Mouse (Mus musculus): ENCODE results near the gene Cnga3.
A peak's percentile ranks its signal among the peaks of the same experiment; 100 is the strongest.

Gene Cnga3

GRCm38 (mm10) chr1:37214144-37214543, at the start of gene Cnga3:
TSS of gene Cnga3 (plus strand) at chr1:37214434.
- no peak for DNase-seq

DNA sequence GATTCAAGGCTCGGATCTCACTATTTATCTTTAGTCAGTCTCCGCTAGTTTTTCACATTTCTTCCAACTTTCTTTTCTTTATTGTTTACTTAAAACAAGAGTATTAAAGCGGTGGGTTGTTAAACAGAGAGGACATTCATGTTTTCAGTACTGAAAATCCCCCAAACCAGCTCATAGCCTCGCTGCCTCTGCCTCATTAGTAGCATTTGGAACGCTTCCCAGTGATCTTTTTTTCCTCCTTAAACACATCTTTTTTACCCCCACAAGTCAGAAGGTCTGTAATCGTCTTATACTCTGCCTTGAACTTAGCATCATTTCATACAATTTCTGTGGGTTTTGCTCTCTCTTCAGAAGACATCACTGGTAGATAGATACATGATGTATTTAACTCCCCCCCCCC, 48.2 kb upstream of the Cnga3 start:
- no peak for DNase-seq

DNA sequence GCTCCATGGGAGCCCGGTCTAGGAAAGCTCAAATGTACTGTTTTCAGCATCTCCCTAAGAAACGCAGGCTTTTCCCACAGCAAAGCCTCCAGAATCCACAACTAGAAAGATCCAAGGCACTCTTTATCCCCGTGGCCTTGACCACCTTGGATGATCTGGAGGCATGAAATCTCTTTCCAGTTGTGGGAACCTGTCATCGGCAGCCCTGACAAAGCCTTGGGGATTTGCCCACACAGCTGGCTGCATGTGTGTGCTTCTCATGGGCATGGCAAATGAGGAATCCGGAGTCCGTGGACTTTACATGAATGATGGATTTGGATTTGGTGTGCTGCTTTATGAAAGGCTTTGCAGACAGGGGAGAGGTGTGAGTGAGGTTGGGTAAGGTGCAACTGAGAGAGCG, 46.3 kb upstream of the Cnga3 start:
- DNase-seq = no peak

DNA sequence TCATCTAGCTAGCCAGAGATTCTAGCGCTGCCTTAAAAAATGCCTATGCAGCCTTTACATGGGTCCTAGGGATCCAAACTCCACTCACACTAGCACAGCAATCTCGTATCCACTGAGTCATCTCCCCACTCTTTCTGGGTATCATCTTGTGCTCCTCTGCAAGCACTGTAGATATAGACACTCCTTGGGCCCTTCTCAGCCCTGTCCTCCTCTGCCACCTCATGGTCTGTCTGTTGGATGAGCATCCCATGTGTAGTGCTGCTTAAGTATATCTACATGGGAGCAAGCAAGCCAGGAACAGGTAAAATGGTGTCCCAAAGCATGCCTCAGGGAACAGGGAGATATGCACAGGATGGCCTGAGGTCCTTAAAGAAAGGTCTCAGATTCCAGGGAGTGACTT, 36.4 kb upstream of the Cnga3 start:
- no peak for DNase-seq

DNA sequence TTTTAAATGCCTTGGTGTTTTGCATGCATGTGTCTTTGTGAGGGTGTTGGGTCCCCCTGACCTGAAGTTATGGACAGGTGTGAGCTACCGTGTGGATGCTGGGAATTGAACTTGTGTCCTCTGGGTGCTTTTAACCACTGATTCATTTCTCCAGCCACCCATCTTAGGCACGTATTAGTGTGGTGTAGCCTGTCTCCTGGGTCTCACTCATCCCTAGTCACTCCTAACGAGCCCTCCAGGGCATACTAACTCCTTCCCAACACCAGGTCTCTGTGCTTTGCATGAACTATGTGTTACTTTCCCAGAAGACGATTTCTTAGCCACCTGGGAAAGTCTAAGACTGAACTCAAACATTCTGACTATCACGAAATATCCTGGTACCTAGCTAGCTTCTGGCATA, 34.4 kb upstream of the Cnga3 start:
- no peak for DNase-seq

- no peak for DNase-seq
Measured at GRCm38 (mm10) chr1:37187050-37187449, 27.2 kb upstream of the Cnga3 start.

GRCm38 (mm10) chr1:37194607-37195006, 19.6 kb upstream of the Cnga3 start:
- DNase-seq = no peak

GRCm38 (mm10) chr1:37201406-37201805, 12.8 kb upstream of the Cnga3 start:
- DNase-seq = no peak

DNA sequence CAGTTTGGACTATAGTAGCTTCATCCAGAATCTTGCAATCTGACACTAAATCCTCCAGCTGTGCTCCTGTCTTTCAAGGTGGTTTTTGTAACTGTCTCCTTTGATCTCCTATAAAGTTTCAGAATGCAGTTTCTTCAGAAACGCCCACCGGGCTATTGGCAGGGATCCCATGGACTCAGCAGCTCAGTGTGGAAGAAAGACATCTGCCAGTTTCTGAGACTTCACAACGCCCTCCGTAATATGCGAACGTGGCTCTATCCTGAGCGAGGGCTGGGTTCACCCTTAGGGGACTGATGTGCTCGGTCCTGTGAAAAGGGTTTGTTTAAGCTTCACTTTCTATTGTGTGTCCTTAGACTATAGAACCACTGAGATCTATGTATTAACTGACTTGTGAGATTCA, 6.5 kb upstream of the Cnga3 start:
- DNase-seq = no peak

DNA sequence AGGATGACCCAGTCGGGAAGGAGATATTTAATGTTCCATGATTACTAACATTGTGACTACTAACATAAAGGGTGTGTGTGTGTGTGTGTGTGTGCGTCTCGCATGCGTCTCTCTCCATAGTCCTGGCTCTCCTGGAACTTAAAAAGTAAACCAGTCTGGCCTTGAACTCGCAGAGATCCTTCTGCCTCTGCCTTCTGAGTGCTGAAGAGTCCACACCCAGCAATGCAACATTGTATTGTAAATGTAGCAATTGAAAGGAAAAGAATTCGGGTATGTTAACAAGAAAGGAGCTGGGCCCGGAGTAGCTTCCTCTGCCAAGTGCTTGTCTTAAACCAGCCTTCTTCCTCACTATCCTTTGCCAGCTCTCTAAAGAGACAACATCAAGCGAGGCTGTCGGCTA, 1.9 kb upstream of the Cnga3 start:
- no peak for DNase-seq

DNA sequence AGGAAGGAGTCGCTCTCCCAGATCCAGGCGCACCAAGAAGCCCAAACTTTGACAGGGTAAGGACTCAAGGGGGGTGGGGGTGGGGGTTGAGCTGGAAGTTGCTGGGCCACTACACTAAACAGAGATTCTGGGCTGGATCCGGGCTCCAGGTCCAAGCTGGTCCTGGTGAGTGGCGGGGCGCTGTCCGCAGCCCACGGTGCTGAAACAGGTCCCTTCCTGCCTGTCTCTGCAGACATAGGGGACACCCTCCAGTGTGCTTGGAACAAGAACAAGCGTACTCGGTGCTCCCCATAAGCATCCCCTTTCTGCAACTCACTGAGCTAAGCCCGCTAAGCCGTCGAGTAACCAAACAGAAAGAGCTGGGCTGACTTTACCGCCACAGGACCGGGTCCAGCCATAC, 4.2 kb downstream of the Cnga3 start:
- DNase-seq = peak; percentile 46

DNA sequence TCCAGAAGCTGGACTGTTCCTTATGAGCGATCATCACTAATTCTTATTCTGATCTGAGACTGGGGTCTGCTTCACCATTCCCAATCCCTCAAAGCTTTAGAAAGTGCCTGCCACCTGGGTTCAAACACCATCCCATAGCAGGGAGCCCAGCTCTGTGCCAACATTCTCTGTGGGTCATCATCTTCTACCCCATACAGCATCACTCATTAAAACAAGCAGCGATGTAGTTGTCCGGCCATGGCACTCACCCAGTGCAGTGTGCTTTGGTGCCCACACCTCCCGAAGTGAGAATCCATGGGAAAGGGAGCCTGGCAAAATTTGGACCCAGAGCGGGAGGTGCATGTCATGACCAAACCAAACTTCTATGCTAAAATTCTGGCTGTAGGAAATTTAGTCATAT, 5.4 kb downstream of the Cnga3 start:
- no peak for DNase-seq

GRCm38 (mm10) chr1:37220134-37220907, 6.1 kb downstream of the Cnga3 start:
- DNase-seq = no peak

GRCm38 (mm10) chr1:37222002-37222401, 7.8 kb downstream of the Cnga3 start:
- DNase-seq = no peak

DNA sequence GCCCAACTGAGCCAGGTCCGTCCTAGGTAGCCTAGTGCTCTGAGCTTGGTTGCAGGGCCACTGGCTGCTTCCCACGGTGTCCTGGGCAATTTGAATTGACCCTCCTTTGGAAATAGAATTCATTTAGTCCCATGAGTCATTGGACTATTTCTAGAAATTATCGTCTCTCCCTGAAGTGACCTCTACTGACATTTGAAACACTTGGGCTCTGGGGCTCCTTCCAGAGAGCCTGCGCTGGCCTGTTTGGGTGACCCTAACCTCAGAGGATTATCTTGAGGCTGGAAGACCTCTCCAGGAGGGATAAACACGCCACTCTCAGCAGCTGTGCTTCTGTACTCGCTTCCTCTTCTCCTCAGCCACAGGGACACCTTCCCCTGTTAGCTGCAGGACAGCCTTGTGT, 16.2 kb downstream of the Cnga3 start:
- DNase-seq = no peak

GRCm38 (mm10) chr1:37231295-37231701, 17.1 kb downstream of the Cnga3 start:
- DNase-seq = no peak

GRCm38 (mm10) chr1:37239045-37239635, 24.9 kb downstream of the Cnga3 start:
- DNase-seq = no peak

DNA sequence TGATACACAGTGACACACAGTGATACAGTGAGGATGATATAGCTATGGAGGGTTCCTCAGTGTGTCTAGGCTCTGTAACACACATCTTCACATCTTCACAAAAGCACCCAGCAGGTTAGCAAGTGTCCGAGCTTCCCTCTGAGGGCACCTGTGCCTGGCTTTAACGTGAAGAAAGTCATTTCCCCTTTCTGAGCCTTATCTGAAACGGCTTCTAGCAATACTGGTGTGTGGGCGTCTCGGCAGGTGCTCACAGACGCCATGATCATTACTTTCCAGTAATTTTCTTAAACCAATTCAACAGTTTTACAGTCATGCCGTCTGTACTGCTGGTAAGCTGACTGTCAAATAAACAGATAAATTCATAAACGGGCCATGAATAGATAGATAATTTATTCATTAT, 28.0 kb downstream of the Cnga3 start:
- no peak for DNase-seq

GRCm38 (mm10) chr1:37246476-37246875, 32.2 kb downstream of the Cnga3 start:
- no peak for DNase-seq

- DNase-seq = no peak
Measured at GRCm38 (mm10) chr1:37248406-37248805, 34.2 kb downstream of the Cnga3 start.

DNA sequence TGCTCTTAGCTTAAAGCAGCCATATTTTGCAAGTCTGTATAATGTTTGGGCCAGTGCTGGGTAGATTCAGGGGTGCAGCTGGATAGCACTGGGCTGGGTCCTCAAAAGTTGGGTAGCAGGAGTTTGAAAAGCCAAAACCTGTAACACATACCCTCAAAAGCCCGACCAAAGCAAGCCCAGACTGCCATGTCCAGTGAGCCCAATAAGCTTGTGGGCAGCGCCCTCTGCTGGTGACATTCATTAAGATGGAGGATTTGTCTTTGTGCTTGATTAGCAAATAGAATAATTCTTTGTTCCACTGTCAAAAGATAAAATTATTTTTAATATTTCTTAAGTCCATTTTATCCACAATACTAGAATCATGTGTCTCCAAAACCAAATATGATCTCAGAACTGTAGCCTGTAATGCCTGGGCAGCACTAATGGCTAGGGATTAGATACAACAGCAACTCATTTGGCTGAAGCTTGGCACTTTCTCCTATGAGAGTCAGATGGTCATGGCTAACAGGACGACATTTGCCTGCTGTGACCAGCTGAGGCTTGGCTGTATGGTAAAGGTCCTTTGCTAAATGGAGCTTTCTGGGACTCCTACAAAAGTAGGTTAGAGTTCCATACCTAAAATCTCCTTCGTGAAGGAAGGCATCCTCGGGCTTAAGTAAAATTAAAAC, 36.5 kb downstream of the Cnga3 start:
- DNase-seq = peak; percentile 86

DNA sequence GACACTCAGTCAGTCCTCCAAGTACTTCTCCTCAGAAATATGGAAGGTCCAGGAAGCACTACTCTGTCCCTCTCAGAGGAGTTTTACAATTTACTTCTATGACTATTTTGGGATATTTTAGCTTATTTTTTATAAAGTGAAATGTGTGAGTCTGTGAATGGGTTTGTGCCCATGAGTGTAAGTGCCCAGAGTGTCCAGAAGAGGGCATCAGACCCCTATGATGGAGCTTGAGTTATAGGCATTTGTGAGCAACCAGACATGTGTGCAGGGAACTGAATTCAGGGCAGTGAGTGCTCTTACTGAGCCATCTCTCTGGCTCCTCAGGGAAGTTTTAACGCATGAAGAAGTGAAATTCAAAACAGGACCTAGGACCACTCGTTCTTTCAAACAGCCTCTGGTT, 44.2 kb downstream of the Cnga3 start:
- no peak for DNase-seq

GRCm38 (mm10) chr1:37272464-37272863, 58.2 kb downstream of the Cnga3 start:
- DNase-seq = peak; percentile 61

DNA sequence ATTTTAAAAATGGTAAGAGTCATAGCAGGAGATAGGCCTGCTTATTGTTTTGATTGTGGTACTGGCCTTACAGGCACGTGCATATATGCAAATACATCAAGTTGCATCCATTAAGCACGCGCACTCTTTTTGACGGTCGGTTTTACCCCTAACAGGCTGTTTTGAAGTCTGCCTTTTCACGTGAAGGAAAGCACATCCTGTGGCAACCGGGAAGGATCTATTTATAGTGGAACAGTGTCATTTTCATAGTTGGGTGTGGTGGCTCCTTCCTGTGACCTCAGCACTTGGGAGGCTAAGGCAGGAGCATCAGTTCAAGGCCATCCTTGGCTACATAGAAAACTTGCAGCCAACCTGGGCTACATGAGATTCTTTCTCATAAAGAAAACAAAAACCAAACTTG, 72.3 kb downstream of the Cnga3 start:
- no peak for DNase-seq
